Mouse (Mus musculus) intestine, postnatal 0 days (tissue): ENCODE results near the gene Podxl. TPM values are rescaled to one million over a fixed set of nuclear protein-coding genes. Genes with fewer than 3 reads are reported as not detected.

Source experiments
- ATAC-seq: fragments of 200-750 bp; cut with Nextera tagmentation; 2 replicates; pipeline ENCODE4 v1.8.0; 2017; ENCODE audit warnings: mild to moderate bottlenecking, moderate TSS enrichment, moderate library complexity
- H3K27ac ChIP-seq: fragments of 300-500 bp; sonication (generic); 2 replicates; pipeline ENCODE4 v1.5.1; 2014; ENCODE audit warnings: mild to moderate bottlenecking, low read depth, low read length, moderate library complexity
- H3K27me3 ChIP-seq: fragments of 300-500 bp; sonication (generic); replicated peaks from 2 replicates; pipeline ENCODE4 v1.6.1; 2014; ENCODE audit warnings: low read length, mixed read lengths; ENCODE audit not compliant: control insufficient read depth, insufficient read depth
- H3K36me3 ChIP-seq: fragments of 300-500 bp; sonication (generic); 2 replicates; pipeline ENCODE4 v1.6.1; 2014; ENCODE audit warnings: mild to moderate bottlenecking, moderate library complexity; ENCODE audit not compliant: control insufficient read depth, insufficient read depth
- H3K4me1 ChIP-seq: fragments of 300-500 bp; sonication (generic); replicated peaks from 2 replicates; pipeline ENCODE4 v1.6.1; 2014; ENCODE audit warnings: antibody characterized with exemption, low read length, mixed read lengths; ENCODE audit not compliant: control insufficient read depth, insufficient read depth
- H3K4me2 ChIP-seq: fragments of 300-500 bp; sonication (generic); replicated peaks from 2 replicates; pipeline ENCODE4 v1.6.1; 2014; ENCODE audit warnings: low read depth, mild to moderate bottlenecking, moderate library complexity
- H3K4me3 ChIP-seq: fragments of 300-500 bp; sonication (generic); 2 replicates; pipeline ENCODE4 v1.5.1; 2014; ENCODE audit warnings: low read depth, low read length
- H3K9ac ChIP-seq: fragments of 300-500 bp; sonication (generic); 2 replicates; pipeline ENCODE4 v1.6.1; 2014; ENCODE audit warnings: mild to moderate bottlenecking, low read depth, low read length
- H3K9me3 ChIP-seq: fragments of 300-500 bp; sonication (generic); 2 replicates; pipeline ENCODE4 v1.6.1; 2016; ENCODE audit warnings: mixed run types; ENCODE audit not compliant: control insufficient read depth
- CTCF ChIP-seq: sonication (generic); IDR thresholded peaks from 2 replicates; pipeline ENCODE4 v1.5.1; 2016; ENCODE audit warnings: low read depth, mild to moderate bottlenecking, control low read depth, antibody characterized with exemption, moderate library complexity
- WGBS: fragments of 180-500 bp; shearing (Covaris S2); extraction: QIAGEN DNeasy Blood & Tissue Kit; methylation state at CpG from one replicate; pipeline ENCODE4 v1.1.7; 2014; 5-methylcytosine and 5-hydroxymethylcytosine counted together
- polyA plus RNA-seq: library from polyadenylated mRNA; unstranded; fragments of >200 nt; fragmentation: Nextera tagmentation; extraction: Ambion mirVana; gene quantifications from 2 replicates; pipeline ENCODE4 v1.2.1, GENCODE M21; 2015

Gene Podxl
- polyA plus RNA-seq, 1 experiment from 2014 or later = 29.0 TPM

- Histone ChIP-seq H3K4me2 (no peak overlapping the region), H3K9ac (no peak overlapping the region), H3K4me1 (peaks cover 3% of the 10 kb centered on the region; the same call in 1 of the 2 replicates), H3K4me3 (no peak overlapping the region), H3K27me3 (no peaks in the 10 kb centered on the region), H3K36me3 (no peaks in the 10 kb centered on the region; the same call in 1 of the 2 replicates), H3K9me3 (no peaks in the 10 kb centered on the region), H3K27ac (peak overlapping the region; percentile 17; the same call in 1 of the 2 replicates)
- TF ChIP-seq CTCF = no peak
- WGBS = 62% methylated on average over 9 of the region's 9 CpGs
- 0 out of 2 replicates have a peak, but pooled peaks have one; percentile 7 for ATAC-seq
These were observed 46.0 kb downstream of the Podxl start for GRCm38 (mm10) chr6:31517681-31518337.

DNA sequence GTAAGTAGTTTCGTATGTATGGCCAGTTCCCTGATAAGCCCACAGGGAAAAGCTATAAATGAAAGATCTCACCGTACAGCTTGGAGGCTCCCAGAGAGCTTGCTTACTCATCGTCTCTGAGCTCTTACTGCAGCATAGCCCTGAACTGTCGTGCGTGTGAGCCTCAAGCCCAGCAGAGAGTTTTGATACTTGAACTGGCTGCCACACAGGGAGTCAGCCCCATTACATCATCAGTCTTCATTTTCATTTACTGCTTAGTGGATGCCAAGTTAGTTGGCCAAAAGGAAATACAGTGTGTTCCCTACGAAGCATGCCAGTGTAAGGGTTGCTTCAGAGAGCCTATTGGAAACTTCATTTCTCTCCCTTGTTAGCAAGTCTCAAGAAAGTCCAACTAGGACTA lies 50.1 kb downstream of the Podxl start:
- TF ChIP-seq CTCF = no peak
- no peak overlapping the region for H3K4me3 ChIP-seq
- WGBS = 54% methylated on average over 6 of the region's 6 CpGs
- H3K36me3 ChIP-seq = 0 out of 2 replicates have a peak, but pooled peaks cover 17% of the 10 kb centered on the region
- H3K4me2 ChIP-seq = no peak overlapping the region
- no peaks in the 10 kb centered on the region for H3K27me3 ChIP-seq
- no peak overlapping the region for H3K27ac ChIP-seq
- H3K9me3 ChIP-seq = no peaks in the 10 kb centered on the region
- H3K9ac ChIP-seq = no peak overlapping the region
- no peak for ATAC-seq
- H3K4me1 ChIP-seq = no peaks in the 10 kb centered on the region

DNA sequence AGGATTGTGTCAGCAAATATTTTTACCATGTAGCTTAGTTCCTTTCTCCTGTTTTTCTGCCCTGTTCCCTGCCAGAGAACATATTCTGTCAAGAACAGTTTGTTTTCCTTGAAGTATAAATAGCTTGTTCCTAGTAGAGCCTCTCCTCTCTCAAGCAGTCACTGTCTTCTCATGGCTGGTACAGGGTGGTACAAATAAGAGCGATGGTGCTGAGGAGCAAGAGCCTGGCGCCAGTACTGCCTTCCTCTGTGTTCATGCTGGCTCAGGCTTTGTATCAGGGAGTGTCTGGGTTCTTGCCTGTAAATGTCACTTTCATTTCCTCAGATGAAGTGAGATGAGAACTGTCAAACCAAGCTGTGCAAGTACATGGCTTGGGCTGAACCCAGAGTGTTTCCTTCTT lies 61.2 kb downstream of the Podxl start:
- Histone ChIP-seq H3K9me3 (no peaks in the 10 kb centered on the region), H3K4me2 (no peak overlapping the region), H3K9ac (no peak overlapping the region), H3K4me1 (no peaks in the 10 kb centered on the region), H3K27me3 (no peaks in the 10 kb centered on the region), H3K27ac (no peak overlapping the region), H3K36me3 (peaks cover 31% of the 10 kb centered on the region), H3K4me3 (no peak overlapping the region)
- 96% methylated on average over 2 of the region's 2 CpGs for WGBS
- no peak for ATAC-seq
- no peak for TF ChIP-seq CTCF

GRCm38 (mm10) chr6:31500691-31501090 lies 63.1 kb downstream of the Podxl start:
- H3K27me3 ChIP-seq = no peaks in the 10 kb centered on the region
- H3K27ac ChIP-seq = no peak overlapping the region
- H3K36me3 ChIP-seq = peaks cover 29% of the 10 kb centered on the region
- H3K9me3 ChIP-seq = no peaks in the 10 kb centered on the region
- ATAC-seq = no peak
- no peaks in the 10 kb centered on the region for H3K4me1 ChIP-seq
- no peak for TF ChIP-seq CTCF
- H3K4me3 ChIP-seq = no peak overlapping the region
- H3K9ac ChIP-seq = no peak overlapping the region
- H3K4me2 ChIP-seq = no peak overlapping the region

GRCm38 (mm10) chr6:31500260-31500659 lies 63.5 kb downstream of the Podxl start:
- H3K4me2 ChIP-seq = no peak overlapping the region
- no peaks in the 10 kb centered on the region for H3K4me1 ChIP-seq
- H3K4me3 ChIP-seq = no peak overlapping the region
- TF ChIP-seq CTCF = no peak
- H3K27ac ChIP-seq = no peak overlapping the region
- ATAC-seq = no peak
- no peak overlapping the region for H3K9ac ChIP-seq
- H3K36me3 ChIP-seq = peaks cover 29% of the 10 kb centered on the region
- no peaks in the 10 kb centered on the region for H3K27me3 ChIP-seq
- 72% methylated on average over 2 of the region's 2 CpGs for WGBS
- H3K9me3 ChIP-seq = no peaks in the 10 kb centered on the region

DNA sequence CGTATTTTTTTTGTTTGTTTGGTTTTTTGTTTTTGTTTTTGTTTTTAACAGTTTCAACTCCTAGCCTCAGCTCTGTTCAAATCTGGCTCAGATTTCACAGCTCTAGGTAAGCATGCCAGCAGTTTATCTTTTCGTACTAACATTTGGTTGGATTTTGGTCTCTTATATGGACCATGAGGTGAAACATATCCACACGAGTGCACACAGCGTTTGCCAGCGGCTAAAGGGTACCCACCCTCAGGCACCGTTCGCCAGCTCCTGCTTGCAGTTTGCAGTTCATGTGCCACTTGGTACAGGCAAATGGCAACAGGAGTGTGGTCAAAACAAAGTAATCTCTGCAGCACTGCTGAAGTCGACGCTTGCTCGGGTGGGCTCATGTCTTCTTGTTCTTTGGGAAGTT lies 63.9 kb downstream of the Podxl start:
- Histone ChIP-seq H3K9me3 (no peaks in the 10 kb centered on the region), H3K9ac (no peak overlapping the region), H3K4me2 (no peak overlapping the region), H3K4me1 (no peaks in the 10 kb centered on the region), H3K27me3 (no peaks in the 10 kb centered on the region), H3K4me3 (no peak overlapping the region), H3K27ac (no peak overlapping the region), H3K36me3 (peaks cover 29% of the 10 kb centered on the region)
- no peak for TF ChIP-seq CTCF
- no peak for ATAC-seq
- 82% methylated on average over 10 of the region's 10 CpGs for WGBS
